Mouse (Mus musculus): ENCODE measurements around the gene Mcm7.

Mcm7 gene

GRCm38 (mm10) chr5:138154390-138154789 is 17.8 kb downstream of the Mcm7 start:
- no peak for DNase-seq

GRCm38 (mm10) chr5:138138585-138138984 is 33.6 kb downstream of the Mcm7 start:
- DNase-seq, result no peak

- DNase-seq, result no peak
These were observed 34.2 kb downstream of the Mcm7 start for GRCm38 (mm10) chr5:138137935-138138549.

DNA sequence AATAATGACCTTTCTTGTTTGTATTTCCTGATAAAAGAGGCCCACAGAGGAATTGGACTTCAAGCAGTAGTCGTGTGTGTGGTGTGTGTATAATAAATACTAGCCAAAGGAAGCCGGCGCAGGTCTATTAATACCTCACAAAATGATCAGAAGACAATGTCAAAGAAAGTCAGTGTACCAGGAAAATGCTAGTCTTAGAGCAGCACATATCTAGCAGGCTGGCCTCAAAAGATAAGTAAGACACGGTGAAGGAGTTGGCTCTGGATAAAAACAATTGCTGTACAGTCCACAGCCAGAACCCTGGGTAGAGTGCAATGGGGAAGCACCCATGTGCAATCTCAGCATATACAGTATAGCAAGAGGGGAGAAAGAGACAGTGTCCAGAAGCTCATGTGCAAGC is 35.0 kb downstream of the Mcm7 start:
- DNase-seq, result no peak

- DNase-seq, result no peak
These were observed 39.7 kb downstream of the Mcm7 start for GRCm38 (mm10) chr5:138132425-138133064.

DNA sequence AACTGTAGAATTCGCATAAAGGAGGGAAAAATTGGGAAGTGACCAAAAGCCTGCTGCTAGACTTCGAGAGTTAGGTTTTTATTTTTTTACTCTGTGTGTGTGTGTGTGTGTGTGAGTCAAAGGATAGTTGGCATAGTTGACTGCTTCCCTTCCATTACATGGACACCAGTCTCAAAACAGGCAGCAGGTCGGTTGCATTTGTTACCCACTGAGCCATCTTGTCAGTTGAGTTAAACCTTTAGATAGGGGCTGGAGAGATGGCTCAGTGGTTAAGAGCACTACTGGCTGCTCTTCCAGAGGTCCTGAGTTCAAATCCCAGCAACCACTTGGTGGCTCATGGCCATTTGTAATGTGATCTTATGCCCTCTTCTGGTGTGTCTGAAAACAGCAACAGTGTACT is 54.2 kb downstream of the Mcm7 start:
- no peak for DNase-seq

DNA sequence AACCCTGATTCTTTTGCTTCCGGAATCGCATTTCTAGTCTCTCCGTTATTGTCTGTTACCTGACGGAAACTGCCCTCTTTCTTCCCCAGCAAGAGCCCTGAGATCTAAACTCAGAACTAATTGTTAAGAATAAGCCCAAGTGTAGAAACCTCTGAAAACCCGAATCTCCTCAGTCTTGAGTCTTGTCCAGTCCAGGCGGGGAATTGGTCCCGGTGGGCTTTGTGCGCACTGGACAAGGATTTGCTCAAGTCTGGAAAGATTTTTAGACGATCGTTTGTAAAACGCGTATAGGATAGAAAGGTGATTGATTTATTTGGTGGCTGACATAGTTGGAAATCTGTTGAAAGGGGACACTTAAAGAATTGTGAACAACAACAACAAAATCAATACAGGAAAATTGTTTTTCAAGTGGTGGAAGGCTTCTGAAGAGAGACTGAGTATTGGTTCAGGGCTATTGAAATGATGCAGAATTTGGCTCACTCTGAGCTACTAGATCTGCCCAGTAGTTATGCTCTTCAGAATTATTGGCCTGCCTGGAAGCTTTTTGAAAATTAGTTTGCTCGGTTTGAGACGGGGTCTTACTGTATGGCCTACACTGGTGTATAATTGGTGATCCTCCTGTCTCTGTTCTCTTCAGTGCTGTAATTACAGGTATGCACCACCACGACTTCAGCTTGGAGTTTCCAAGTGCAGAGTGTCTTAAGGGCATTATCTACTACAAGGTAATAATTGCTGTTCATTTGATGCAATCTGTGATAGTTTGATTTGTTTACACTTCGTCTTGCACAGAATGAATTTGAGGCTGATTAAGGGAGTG is 54.8 kb downstream of the Mcm7 start:
- DNase-seq, result no peak

- DNase-seq, result peak; percentile 99
These were observed 55.7 kb downstream of the Mcm7 start, which contains the start of gene Zscan21 for GRCm38 (mm10) chr5:138116255-138117198. Gene Zscan21, plus strand, starts transcription at chr5:138116903.
